Mouse (Mus musculus): ENCODE results near the gene Inpp5e. TPM values are rescaled to one million over a fixed set of nuclear protein-coding genes. Genes with fewer than 3 reads are reported as not detected.

Inpp5e gene
- polyA plus RNA-seq, 1 experiment from 2014 or later = 15.9 TPM

DNA sequence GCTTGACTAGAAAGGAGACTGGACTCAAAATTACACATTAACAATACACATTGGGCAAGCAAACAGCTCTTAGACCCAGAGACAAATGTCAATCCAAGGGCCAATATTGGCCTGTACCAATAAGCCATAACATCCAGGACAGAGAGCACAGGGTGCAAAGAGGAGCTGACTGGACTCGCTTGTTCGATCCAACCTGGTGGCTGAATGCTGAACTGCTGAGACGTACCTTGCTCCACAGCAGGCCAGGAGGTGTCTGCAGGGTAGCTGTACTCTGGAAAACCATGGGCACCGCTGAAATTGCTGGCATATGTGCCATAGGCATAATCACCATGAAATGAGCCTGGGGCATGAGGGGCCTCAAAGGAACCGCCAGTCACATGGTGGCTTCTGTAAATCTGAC is 20.8 kb upstream of the Inpp5e start:
- Histone ChIP-seq H3K4me1 (ENCODE audit: control insufficient read depth, insufficient read depth, low read length) (no peaks in the 10 kb centered on the region), H3K36me3 (ENCODE audit: control insufficient read depth, insufficient read depth, low read length) (peaks cover 45% of the 10 kb centered on the region), H3K4me3 (replicated peaks; ENCODE audit: low read length) (no peak overlapping the region), H3K27ac (ENCODE audit: low read length) (no peak overlapping the region), H3K9ac (ENCODE audit: low read length) (no peak overlapping the region), H3K4me2 (ENCODE audit: low read depth, low read length) (no peak overlapping the region), H3K27me3 (ENCODE audit: control insufficient read depth, insufficient read depth, low read length) (no peaks in the 10 kb centered on the region), H3K9me3 (replicated peaks; ENCODE audit: control insufficient read depth, low read length) (no peaks in the 10 kb centered on the region)
- 93% methylated on average over 5 of the region's 5 CpGs for WGBS
- no peak for ATAC-seq (ENCODE audit: insufficient read depth, low FRiP score)

DNA sequence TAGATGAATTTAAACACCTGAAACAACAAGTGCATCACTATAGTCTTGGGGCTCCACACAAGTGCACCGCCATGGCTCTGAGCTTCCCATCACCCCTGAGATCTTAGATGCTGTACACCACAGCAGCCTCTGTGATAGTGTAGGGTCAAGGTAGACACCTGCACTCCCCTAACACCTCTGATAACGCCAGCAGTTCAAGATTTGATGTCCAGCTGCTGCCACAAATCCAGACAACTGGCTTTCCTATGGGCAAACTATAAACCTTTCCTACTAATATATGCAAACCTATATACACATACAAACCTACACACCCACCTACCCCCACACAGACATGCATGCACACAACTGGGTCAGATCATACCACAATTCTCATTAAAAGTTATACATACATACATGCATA is 15.5 kb upstream of the Inpp5e start:
- Histone ChIP-seq H3K27me3 (ENCODE audit: control insufficient read depth, insufficient read depth, low read length) (no peaks in the 10 kb centered on the region), H3K36me3 (ENCODE audit: control insufficient read depth, insufficient read depth, low read length) (peaks cover 49% of the 10 kb centered on the region)
- 92% methylated on average over 2 of the region's 2 CpGs for WGBS

GRCm38 (mm10) chr2:26423086-26423485 is 14.1 kb upstream of the Inpp5e start:
- Histone ChIP-seq H3K36me3 (ENCODE audit: control insufficient read depth, insufficient read depth, low read length) (peaks cover 42% of the 10 kb centered on the region), H3K9me3 (replicated peaks; ENCODE audit: control insufficient read depth, low read length) (no peaks in the 10 kb centered on the region), H3K27me3 (ENCODE audit: control insufficient read depth, insufficient read depth, low read length) (no peaks in the 10 kb centered on the region), H3K4me1 (ENCODE audit: control insufficient read depth, insufficient read depth, low read length) (no peaks in the 10 kb centered on the region), H3K4me3 (replicated peaks; ENCODE audit: low read length) (no peak overlapping the region), H3K9ac (ENCODE audit: low read length) (no peak overlapping the region), H3K4me2 (ENCODE audit: low read depth, low read length) (no peak overlapping the region), H3K27ac (ENCODE audit: low read length) (no peak overlapping the region)
- 84% methylated on average over 1 of the region's 1 CpGs for WGBS
- no peak for ATAC-seq (ENCODE audit: insufficient read depth, low FRiP score)

More for the DNA sequence above, 15.5 kb upstream of the Inpp5e start:
- Histone ChIP-seq H3K4me1 (ENCODE audit: control insufficient read depth, insufficient read depth, low read length) (no peaks in the 10 kb centered on the region), H3K9ac (ENCODE audit: low read length) (no peak overlapping the region), H3K27ac (ENCODE audit: low read length) (no peak overlapping the region), H3K9me3 (replicated peaks; ENCODE audit: control insufficient read depth, low read length) (no peaks in the 10 kb centered on the region), H3K4me3 (replicated peaks; ENCODE audit: low read length) (no peak overlapping the region), H3K4me2 (ENCODE audit: low read depth, low read length) (no peak overlapping the region)
- no peak for ATAC-seq (ENCODE audit: insufficient read depth, low FRiP score)

GRCm38 (mm10) chr2:26421969-26422368 is 13.0 kb upstream of the Inpp5e start:
- ATAC-seq (ENCODE audit: insufficient read depth, low FRiP score) = no peak
- no peak overlapping the region for H3K9ac ChIP-seq (ENCODE audit: low read length)

DNA sequence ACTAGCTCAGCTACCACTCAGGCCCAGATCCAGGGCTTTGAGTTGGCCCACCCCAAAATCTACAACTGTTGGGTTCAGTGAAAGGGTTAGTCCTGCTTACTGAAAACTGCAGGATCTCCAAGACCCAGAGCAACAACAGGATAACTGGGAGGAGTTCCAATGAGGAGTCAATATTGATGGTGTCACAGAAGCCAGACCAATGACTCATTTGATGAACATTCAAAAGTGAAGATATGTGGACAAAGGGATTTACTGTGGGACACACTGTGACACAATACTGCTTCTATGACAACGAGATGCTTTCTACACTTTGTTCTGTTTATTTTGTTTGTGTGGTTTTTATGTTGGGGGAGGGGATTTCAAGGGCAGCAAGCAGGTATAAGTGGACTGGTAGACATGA is 9.1 kb upstream of the Inpp5e start:
- Histone ChIP-seq H3K4me2 (ENCODE audit: low read depth, low read length) (no peak overlapping the region), H3K27ac (ENCODE audit: low read length) (no peak overlapping the region), H3K36me3 (ENCODE audit: control insufficient read depth, insufficient read depth, low read length) (peaks cover 24% of the 10 kb centered on the region), H3K27me3 (ENCODE audit: control insufficient read depth, insufficient read depth, low read length) (no peaks in the 10 kb centered on the region), H3K9ac (ENCODE audit: low read length) (no peak overlapping the region), H3K4me3 (replicated peaks; ENCODE audit: low read length) (no peak overlapping the region), H3K9me3 (replicated peaks; ENCODE audit: control insufficient read depth, low read length) (no peaks in the 10 kb centered on the region), H3K4me1 (ENCODE audit: control insufficient read depth, insufficient read depth, low read length) (no peaks in the 10 kb centered on the region)
- ATAC-seq (ENCODE audit: insufficient read depth, low FRiP score) = no peak
- WGBS = 95% methylated on average over 1 of the region's 1 CpGs

More at GRCm38 (mm10) chr2:26421969-26422368, 13.0 kb upstream of the Inpp5e start:
- Histone ChIP-seq H3K9me3 (replicated peaks; ENCODE audit: control insufficient read depth, low read length) (no peaks in the 10 kb centered on the region), H3K27ac (ENCODE audit: low read length) (no peak overlapping the region), H3K27me3 (ENCODE audit: control insufficient read depth, insufficient read depth, low read length) (no peaks in the 10 kb centered on the region), H3K4me2 (ENCODE audit: low read depth, low read length) (no peak overlapping the region), H3K4me3 (replicated peaks; ENCODE audit: low read length) (no peak overlapping the region), H3K36me3 (ENCODE audit: control insufficient read depth, insufficient read depth, low read length) (peaks cover 42% of the 10 kb centered on the region), H3K4me1 (ENCODE audit: control insufficient read depth, insufficient read depth, low read length) (no peaks in the 10 kb centered on the region)
- WGBS = 94% methylated on average over 2 of the region's 2 CpGs

GRCm38 (mm10) chr2:26417066-26417465 is 8.1 kb upstream of the Inpp5e start:
- Histone ChIP-seq H3K27ac (ENCODE audit: low read length) (no peak overlapping the region), H3K27me3 (ENCODE audit: control insufficient read depth, insufficient read depth, low read length) (no peaks in the 10 kb centered on the region), H3K9me3 (replicated peaks; ENCODE audit: control insufficient read depth, low read length) (no peaks in the 10 kb centered on the region), H3K36me3 (ENCODE audit: control insufficient read depth, insufficient read depth, low read length) (peaks cover 23% of the 10 kb centered on the region), H3K9ac (ENCODE audit: low read length) (no peak overlapping the region), H3K4me2 (ENCODE audit: low read depth, low read length) (no peak overlapping the region), H3K4me1 (ENCODE audit: control insufficient read depth, insufficient read depth, low read length) (no peaks in the 10 kb centered on the region), H3K4me3 (replicated peaks; ENCODE audit: low read length) (no peak overlapping the region)
- ATAC-seq (ENCODE audit: insufficient read depth, low FRiP score) = no peak

- ATAC-seq (ENCODE audit: insufficient read depth, low FRiP score) = no peak
- no peak overlapping the region for H3K4me3 ChIP-seq (replicated peaks; ENCODE audit: low read length)
- H3K9me3 ChIP-seq (replicated peaks; ENCODE audit: control insufficient read depth, low read length) = no peaks in the 10 kb centered on the region
- WGBS = 65% methylated on average over 4 of the region's 5 CpGs
- peaks cover 5% of the 10 kb centered on the region; the same call in 1 of the 2 replicates for H3K36me3 ChIP-seq (ENCODE audit: control insufficient read depth, insufficient read depth, low read length)
- H3K9ac ChIP-seq (ENCODE audit: low read length) = no peak overlapping the region
- no peak overlapping the region for H3K4me2 ChIP-seq (ENCODE audit: low read depth, low read length)
- no peaks in the 10 kb centered on the region for H3K27me3 ChIP-seq (ENCODE audit: control insufficient read depth, insufficient read depth, low read length)
- peaks cover 21% of the 10 kb centered on the region for H3K4me1 ChIP-seq (ENCODE audit: control insufficient read depth, insufficient read depth, low read length)
- H3K27ac ChIP-seq (ENCODE audit: low read length) = no peak overlapping the region
Observed at GRCm38 (mm10) chr2:26410931-26411411, 2.0 kb upstream of the Inpp5e start.

DNA sequence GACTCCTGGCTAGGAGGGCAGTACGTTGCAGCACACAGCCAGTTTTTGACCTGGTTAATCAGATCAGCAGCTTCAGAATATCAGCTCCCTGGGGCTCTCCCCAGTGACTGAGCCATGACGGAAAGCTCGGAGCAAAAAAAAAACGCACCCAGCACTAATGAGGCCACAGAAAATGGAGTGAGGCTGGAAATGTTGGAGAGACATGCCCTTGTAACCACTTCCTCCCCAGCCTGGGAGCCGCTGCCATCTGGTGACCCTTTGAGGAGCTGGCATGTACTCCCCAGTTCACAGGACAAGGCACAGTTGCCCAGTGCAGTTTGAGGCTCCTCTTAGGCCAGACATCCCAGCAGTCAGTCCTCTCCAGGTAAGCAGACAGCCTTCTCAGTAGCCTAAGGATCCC is 1.1 kb upstream of the Inpp5e start:
- no peak for ATAC-seq (ENCODE audit: insufficient read depth, low FRiP score)
- 69% methylated on average over 5 of the region's 5 CpGs for WGBS
- H3K27ac ChIP-seq (ENCODE audit: low read length) = no peak overlapping the region
- no peak overlapping the region for H3K4me3 ChIP-seq (replicated peaks; ENCODE audit: low read length)
- no peaks in the 10 kb centered on the region for H3K9me3 ChIP-seq (replicated peaks; ENCODE audit: control insufficient read depth, low read length)
- no peaks in the 10 kb centered on the region for H3K27me3 ChIP-seq (ENCODE audit: control insufficient read depth, insufficient read depth, low read length)
- H3K9ac ChIP-seq (ENCODE audit: low read length) = no peak overlapping the region
- H3K36me3 ChIP-seq (ENCODE audit: control insufficient read depth, insufficient read depth, low read length) = peaks cover under 1% of the 10 kb centered on the region; the same call in 1 of the 2 replicates
- peaks cover 21% of the 10 kb centered on the region for H3K4me1 ChIP-seq (ENCODE audit: control insufficient read depth, insufficient read depth, low read length)
- H3K4me2 ChIP-seq (ENCODE audit: low read depth, low read length) = no peak overlapping the region

DNA sequence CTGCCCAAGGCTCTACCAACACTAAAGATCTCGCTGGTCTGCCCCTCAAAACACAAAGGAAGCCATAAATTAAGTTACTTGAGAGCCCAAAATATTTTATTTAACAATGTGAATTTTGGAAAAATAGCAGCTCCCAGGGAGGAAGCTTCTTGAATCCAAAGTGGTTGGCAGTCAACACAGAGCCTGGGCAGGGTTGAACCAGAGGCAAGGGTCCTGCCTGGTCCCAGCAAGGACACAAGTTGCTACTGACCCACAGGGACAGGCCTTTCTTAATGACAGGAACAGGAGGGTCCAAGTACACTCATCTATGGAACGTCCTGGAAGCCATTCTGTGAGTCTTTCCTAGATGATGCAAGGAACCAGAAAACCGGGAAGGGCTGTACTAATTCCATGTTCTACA is 359 bp upstream of the Inpp5e start:
- H3K27me3 ChIP-seq (ENCODE audit: control insufficient read depth, insufficient read depth, low read length) = no peaks in the 10 kb centered on the region
- 54% methylated on average over 3 of the region's 3 CpGs for WGBS
- peak overlapping the region; percentile 29; the same call in 1 of the 2 replicates for H3K4me2 ChIP-seq (ENCODE audit: low read depth, low read length)
- H3K9ac ChIP-seq (ENCODE audit: low read length) = no peak overlapping the region
- ATAC-seq (ENCODE audit: insufficient read depth, low FRiP score) = no peak
- H3K27ac ChIP-seq (ENCODE audit: low read length) = no peak overlapping the region
- H3K9me3 ChIP-seq (replicated peaks; ENCODE audit: control insufficient read depth, low read length) = no peaks in the 10 kb centered on the region
- peak overlapping the region; percentile 92 for H3K4me3 ChIP-seq (replicated peaks; ENCODE audit: low read length)
- H3K36me3 ChIP-seq (ENCODE audit: control insufficient read depth, insufficient read depth, low read length) = no peaks in the 10 kb centered on the region
- H3K4me1 ChIP-seq (ENCODE audit: control insufficient read depth, insufficient read depth, low read length) = peaks cover 21% of the 10 kb centered on the region

- H3K27ac ChIP-seq (ENCODE audit: low read length) = no peak overlapping the region
- H3K36me3 ChIP-seq (ENCODE audit: control insufficient read depth, insufficient read depth, low read length) = peaks cover 6% of the 10 kb centered on the region; the same call in 1 of the 2 replicates
- ATAC-seq (ENCODE audit: insufficient read depth, low FRiP score) = no peak
- peaks cover 17% of the 10 kb centered on the region for H3K4me1 ChIP-seq (ENCODE audit: control insufficient read depth, insufficient read depth, low read length)
- WGBS = 66% methylated on average over 8 of the region's 8 CpGs
- H3K27me3 ChIP-seq (ENCODE audit: control insufficient read depth, insufficient read depth, low read length) = no peaks in the 10 kb centered on the region
- no peak overlapping the region for H3K9ac ChIP-seq (ENCODE audit: low read length)
- no peak overlapping the region for H3K4me3 ChIP-seq (replicated peaks; ENCODE audit: low read length)
- no peaks in the 10 kb centered on the region for H3K9me3 ChIP-seq (replicated peaks; ENCODE audit: control insufficient read depth, low read length)
- no peak overlapping the region for H3K4me2 ChIP-seq (ENCODE audit: low read depth, low read length)
Observed at GRCm38 (mm10) chr2:26403306-26403705, 5.7 kb downstream of the Inpp5e start.
